Mouse (Mus musculus) urinary bladder, adult 18-20 months (tissue): ENCODE results near the gene Prss32.

Experiments used
- DNase-seq, 2 experiments: peaks; one replicate each; pipeline ENCODE4 v3.0.0; 2022; ENCODE audit warnings: low spot score in 2 of 2, mixed read lengths in 2 of 2

Gene Prss32

GRCm38 (mm10) chr17:23843812-23844273 lies at the start of gene Prss32, which contains the start of gene Prss41:
Gene Prss32 (plus strand): TSS chr17:23843855.
Gene Prss41 (minus strand): TSS chr17:23844172.
- no peak for DNase-seq

GRCm38 (mm10) chr17:23795323-23795722 lies 48.3 kb upstream of the Prss32 start:
- no peak for DNase-seq

GRCm38 (mm10) chr17:23797316-23797715 lies 46.3 kb upstream of the Prss32 start:
- DNase-seq = no peak

GRCm38 (mm10) chr17:23801627-23802026 lies 42.0 kb upstream of the Prss32 start:
- DNase-seq = no peak

GRCm38 (mm10) chr17:23802746-23803365 lies 40.8 kb upstream of the Prss32 start:
- DNase-seq = peak; percentile 85 to 97

- peak; percentile 37 to 53 for DNase-seq
Observed at GRCm38 (mm10) chr17:23803366-23804041, 40.2 kb upstream of the Prss32 start.

GRCm38 (mm10) chr17:23804426-23805085 lies 39.1 kb upstream of the Prss32 start:
- no peak for DNase-seq

GRCm38 (mm10) chr17:23806867-23807266 lies 36.8 kb upstream of the Prss32 start:
- peak in 1 of 2 experiments; percentile 36 for DNase-seq

- DNase-seq = no peak
Observed at GRCm38 (mm10) chr17:23807918-23808317, 35.7 kb upstream of the Prss32 start.

- no peak for DNase-seq
Observed at GRCm38 (mm10) chr17:23815641-23816040, 28.0 kb upstream of the Prss32 start.

- DNase-seq = no peak
Observed at GRCm38 (mm10) chr17:23818579-23818978, 25.1 kb upstream of the Prss32 start.

GRCm38 (mm10) chr17:23819235-23819634 lies 24.4 kb upstream of the Prss32 start:
- no peak for DNase-seq

- no peak for DNase-seq
Observed at GRCm38 (mm10) chr17:23820731-23821130, 22.9 kb upstream of the Prss32 start.

- DNase-seq = no peak
Observed at GRCm38 (mm10) chr17:23822094-23822493, 21.6 kb upstream of the Prss32 start.

GRCm38 (mm10) chr17:23823018-23823417 lies 20.6 kb upstream of the Prss32 start:
- no peak for DNase-seq

GRCm38 (mm10) chr17:23823614-23824013 lies 20.0 kb upstream of the Prss32 start:
- no peak for DNase-seq

GRCm38 (mm10) chr17:23825591-23825990 lies 18.1 kb upstream of the Prss32 start:
- no peak for DNase-seq

GRCm38 (mm10) chr17:23828271-23829001 lies 15.2 kb upstream of the Prss32 start:
- DNase-seq = peak in 1 of 2 experiments; percentile 57

GRCm38 (mm10) chr17:23829064-23829619 lies 14.5 kb upstream of the Prss32 start, which contains the start of gene Elob:
Gene Elob (minus strand): TSS chr17:23829136.
- DNase-seq = peak; percentile 68 to 73

- no peak for DNase-seq
Observed at GRCm38 (mm10) chr17:23831201-23831600, 12.5 kb upstream of the Prss32 start.

- no peak for DNase-seq
Observed at GRCm38 (mm10) chr17:23836006-23836575, 7.6 kb upstream of the Prss32 start, which contains the start of gene Prss33. Gene Prss33 (minus strand): TSS chr17:23836056.
